Mouse (Mus musculus) ES-Bruce4 (cell line): ENCODE data around the gene Nbr1.

Source experiments
- CTCF ChIP-seq: IDR thresholded peaks from one replicate; pipeline ENCODE4 v1.8.1; 2011; ENCODE audit warnings: low read depth, low read length
- POLR2A ChIP-seq: IDR thresholded peaks from one replicate; pipeline ENCODE4 v1.8.1; 2011; ENCODE audit warnings: low read length; ENCODE audit not compliant: insufficient read depth

DNA sequence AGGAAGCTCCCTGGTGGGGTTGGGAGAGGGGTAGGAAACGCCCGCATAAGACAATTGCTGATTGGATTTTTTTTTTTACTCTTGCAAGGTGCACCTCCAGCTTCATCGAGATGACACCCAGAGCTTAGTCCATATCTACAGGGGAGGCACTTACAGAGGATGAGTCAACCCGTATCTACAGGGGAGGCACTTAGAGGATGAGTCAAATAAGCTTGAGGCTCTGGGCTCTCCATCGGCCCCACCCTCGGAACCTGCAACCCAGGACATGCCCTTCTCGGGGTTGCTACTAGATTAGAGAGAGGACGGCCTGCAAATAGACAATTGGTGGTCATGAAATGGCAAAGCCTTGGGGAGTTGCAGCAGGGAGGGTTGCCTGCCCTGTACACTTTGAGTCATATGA lies 64.2 kb downstream of the Nbr1 start:
- TF ChIP-seq POLR2A (no peak), CTCF (no peak)
